Mouse (Mus musculus) neural tube, embryonic 10.5 days (tissue): ENCODE results near the gene Rpsa.

ENCODE experiments used
- DNase-seq: peaks from one replicate; pipeline ENCODE4 v3.0.0-alpha.2; 2017; ENCODE audit warnings: low spot score; ENCODE audit errors: extremely low spot score

Rpsa gene

DNA sequence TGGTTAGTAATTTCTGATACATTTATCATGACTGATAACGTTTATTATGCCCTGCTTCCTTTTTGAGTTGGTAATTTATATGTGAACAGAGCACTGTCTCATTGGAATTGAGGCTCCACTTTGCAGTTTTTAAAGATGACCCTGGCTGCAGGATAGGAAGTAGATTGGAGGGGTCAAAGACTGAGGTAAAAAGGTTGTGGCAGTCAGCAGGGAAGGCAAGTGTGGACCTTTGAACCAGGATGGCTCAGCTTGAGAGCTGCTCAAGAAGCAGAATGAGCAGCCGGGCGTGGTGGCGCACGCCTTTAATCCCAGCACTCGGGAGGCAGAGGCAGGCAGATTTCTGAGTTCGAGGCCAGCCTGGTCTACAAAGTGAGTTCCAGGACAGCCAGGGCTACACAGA, 14.0 kb upstream of the Rpsa start:
- no peak for DNase-seq

DNA sequence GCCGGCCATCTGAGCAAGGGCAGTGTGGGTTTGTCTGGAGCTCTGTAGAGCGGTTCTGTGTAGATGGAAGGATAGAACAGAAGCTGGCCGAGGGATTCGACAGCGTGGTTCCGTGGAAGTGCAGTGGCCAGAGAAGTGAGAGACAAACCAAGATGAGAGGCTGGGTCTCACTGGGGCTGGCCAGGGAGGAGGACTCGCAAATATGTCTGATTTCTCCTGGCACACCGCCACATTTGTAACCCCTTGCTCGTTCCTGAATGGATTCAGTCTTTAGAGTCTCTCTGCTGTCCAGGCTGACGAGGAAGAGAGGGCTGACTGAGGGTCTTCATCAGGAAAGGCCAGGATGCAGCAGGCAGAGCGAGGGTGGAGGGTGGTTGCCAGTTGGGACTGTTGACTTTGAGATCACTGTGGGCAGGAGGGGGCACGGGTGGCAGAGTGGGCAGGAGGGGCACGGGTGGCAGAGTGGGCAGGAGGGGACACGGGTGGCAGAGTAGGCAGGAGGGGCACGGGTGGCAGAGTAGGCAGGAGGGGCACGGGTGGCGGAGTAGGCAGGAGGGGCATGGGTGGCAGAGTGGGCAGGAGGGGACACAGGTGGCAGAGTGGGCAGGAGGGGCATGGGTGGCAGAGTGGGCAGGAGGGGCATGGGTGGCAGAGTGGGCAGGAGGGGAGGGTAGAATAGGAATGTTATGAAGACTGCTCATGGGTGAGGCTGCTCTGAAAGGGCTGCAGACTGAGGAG, 13.3 kb upstream of the Rpsa start:
- DNase-seq = no peak

DNA sequence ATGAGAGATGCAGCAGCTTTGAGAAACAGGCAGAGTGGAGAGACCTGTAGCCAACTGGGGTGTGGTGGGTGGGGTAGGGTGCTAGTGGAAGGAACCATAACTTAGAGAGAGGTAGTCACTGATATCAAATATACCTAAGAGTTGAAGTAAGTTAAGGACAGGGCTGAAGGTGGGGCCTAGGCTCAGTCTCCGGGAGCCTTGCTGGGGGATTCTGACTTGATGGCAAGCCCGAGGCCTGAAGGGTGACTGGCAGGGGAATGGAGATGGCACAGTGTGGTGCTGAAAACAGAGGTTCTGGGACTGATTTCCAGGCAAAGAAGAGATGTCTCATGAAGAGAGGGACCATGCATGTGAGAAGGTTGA, 12.7 kb upstream of the Rpsa start:
- no peak for DNase-seq

DNA sequence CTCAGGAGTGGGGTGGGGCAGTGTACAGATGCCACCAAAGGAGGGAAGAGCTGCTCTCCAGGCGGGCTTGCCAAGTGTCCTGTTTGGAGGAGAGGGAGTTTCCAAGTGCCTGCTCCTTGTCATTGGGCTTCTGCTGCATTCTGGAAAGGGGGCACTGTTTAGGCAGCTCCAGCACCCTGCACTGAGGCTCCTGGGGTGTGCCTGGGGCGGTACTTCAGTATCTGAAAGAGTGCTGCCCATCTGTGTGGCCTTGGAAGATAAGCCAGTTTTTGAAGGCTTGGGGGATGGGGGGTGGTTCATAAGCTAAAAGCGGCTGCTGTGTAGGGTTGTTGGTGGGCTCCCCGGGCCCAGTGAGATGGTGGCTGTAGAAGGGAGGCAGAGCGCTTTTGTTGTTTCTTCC, 11.9 kb upstream of the Rpsa start:
- no peak for DNase-seq

DNA sequence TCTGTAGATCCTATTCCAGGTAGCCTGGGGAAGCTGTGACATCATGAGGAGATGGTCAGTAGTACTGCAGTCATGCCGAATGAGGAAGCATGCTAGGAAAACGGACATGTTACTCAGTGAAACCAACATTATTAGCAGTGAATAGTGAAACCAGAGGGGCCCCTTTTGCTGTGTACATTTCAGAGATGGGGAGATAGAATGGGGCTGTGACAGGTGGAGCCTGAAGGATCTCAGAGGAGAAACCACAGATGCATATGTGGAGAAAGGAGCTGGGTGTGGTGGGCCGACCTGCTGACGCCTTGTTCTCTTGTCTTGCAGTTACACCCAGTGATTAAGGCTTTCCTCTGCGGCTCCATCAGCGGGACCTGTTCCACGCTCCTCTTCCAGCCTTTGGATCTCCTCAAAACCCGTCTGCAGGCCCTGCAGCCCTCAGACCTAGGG, 11.3 kb upstream of the Rpsa start:
- DNase-seq = no peak

DNA sequence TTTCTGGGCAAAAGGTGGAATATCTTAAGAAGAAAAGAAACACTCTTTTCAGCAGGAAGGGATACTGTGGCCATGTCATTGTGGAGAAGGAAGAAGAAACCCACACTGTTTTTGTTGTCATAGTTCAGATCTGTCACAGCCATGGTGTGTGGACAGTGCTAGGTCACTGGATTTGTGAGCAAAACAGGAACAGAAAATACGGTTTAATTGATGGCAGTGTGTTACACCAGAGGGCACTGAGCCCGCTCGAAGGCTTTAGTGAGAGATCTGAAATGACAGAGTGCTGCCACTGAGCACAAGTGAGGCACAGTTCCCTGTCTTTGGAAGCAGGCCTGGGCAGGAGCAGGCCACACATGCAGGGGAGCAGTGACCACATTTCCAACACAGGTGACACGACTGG, 9.3 kb upstream of the Rpsa start:
- DNase-seq = no peak

DNA sequence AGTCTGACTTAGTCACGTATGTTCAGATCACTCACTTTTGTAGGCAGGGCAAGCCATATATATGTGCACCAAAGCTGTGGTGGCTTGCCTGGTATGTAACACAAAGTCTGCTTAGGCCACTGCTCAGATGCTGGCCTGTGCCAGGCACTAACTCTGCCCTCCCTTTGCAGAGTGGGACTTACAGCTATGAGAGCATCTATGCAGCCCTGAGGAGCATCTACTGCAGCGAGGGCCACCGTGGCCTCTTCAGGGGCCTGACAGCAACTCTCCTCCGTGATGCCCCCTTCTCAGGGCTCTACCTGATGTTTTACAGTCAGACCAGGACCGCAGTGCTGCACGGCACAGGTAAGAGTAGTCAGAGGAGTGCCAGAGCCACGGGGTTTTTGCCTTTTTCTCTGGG, 7.0 kb upstream of the Rpsa start:
- DNase-seq = no peak

DNA sequence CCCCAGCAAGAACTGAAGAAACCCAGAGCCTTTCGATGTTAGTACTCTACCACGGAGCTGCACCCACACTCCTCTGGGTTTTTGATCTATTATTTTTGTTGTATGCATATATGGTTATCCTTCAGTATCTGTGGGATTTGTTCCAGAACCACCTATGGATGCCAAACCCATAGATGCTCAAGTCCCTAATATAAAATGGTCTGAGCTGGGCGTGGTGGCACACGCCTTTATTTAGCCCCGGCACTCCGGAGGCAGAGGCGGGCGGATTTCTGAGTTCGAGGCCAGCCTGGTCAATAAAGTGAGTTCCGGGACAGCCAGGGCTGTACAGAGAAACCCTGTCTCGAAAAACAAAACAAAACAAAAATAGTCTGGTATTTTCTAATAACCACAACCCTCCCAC, 621 bp upstream of the Rpsa start:
- no peak for DNase-seq

DNA sequence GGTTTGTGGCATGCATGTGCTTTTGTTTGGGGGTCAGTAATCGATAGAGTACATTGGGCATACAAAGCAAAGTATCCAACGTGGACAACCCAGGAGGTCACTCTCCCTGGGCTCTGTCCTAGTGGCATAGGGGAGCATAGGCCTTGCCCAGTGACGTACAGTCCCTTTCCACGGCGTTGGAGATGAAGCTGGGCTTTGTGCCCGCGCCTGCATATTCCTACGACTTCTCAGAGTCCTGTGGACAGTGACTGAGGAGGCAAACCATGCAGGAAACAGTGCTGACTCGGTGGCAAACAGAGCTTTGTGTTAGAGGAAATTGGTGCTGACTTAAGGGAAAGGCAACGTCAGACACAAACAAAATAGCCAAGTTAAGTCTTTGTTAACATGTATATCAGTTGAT, 1.8 kb downstream of the Rpsa start:
- no peak for DNase-seq

DNA sequence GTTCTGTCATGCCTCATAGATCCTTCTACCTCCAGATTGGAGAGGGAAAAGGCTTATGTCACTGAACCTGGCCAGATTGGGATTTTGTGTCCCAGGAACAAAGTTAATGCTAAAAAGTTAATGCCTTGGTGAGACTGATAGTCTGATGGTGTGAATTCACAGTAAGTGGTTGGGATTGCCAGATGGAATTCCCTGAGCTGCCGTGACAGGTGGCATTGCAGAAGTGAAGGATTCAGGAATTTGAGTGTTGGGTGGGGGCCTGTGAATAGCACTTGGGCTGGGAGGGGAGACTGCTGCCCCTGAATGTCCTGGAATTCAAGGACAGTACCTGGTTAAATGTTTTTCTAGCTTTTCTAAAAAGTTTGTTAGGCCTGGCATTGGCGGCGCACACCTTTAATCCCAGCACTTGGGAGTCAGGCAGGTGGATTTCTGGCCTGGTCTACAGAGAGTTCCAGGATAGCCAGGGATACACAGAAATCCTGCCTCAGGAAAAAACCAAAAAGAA, 4.3 kb downstream of the Rpsa start:
- DNase-seq = no peak

DNA sequence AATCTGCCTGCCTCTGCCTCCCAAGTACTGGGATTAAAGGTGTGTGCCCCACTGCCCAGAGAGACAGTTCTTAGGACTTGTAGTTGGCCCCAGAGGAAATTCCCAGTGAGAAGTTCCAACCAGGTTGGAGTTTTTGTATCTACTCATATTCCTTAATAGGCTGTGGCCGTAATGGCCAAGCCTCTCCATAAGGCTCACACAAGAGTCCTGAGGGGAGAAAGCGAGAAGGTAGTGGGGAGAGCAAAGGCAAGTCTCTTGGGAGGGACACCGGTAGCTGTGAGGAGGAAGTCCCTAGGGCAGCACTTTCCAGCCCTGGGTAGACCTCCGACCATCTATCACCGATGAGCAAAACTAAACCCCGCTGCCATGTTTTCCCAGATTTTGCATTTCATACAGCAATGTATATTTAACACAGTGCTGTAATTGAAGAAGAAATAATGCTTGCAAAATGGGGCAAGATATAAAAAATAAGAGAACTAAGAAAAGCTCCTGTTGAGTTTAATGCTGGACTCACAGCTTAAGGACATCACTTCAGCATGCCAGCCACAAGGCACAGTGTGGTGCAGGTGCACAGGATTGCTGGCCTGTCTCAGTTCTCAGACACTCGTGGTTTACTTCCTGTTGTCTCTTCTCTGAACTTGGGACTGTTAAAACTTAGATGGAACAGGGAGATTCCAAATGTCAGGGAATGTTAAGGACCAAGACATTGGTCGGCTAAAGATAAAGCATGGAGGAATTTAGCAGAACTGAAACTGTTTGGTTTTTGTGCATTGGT, 5.7 kb downstream of the Rpsa start:
- DNase-seq = peak; percentile 30

DNA sequence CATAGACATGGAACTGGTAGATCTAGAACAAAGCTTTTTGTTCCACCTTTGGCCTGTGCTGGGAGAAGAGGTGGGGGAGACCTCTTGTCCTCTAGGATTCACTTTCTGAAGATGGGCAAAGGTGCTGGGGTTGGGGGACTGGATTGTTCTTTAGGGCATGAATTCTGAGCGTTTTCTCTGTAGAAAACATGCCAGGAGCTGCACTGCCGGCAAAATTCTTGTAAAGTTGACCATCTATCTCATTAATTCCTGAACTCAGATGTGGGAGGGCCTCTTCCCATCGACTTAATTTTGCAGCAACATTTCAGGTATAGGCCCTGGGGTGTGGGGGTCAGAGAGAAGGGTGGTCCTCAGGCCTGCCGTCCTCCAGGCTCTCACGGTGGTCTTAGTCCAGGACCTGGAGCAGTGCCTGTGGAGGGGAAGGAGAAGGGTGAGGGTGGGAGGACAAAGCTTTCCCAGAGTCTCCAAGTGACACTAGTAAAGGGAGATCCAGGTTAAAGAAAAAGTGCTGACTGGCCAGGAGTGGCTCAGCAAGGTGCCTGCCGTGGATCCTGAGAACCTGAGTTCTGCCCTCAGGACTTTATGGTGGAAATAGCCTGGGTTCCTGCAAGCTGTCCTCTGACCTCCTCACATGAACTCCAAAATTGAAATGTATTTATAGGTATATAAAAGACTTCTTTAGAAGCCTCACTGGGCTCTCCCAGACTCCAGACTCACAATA, 6.4 kb downstream of the Rpsa start:
- DNase-seq = no peak

DNA sequence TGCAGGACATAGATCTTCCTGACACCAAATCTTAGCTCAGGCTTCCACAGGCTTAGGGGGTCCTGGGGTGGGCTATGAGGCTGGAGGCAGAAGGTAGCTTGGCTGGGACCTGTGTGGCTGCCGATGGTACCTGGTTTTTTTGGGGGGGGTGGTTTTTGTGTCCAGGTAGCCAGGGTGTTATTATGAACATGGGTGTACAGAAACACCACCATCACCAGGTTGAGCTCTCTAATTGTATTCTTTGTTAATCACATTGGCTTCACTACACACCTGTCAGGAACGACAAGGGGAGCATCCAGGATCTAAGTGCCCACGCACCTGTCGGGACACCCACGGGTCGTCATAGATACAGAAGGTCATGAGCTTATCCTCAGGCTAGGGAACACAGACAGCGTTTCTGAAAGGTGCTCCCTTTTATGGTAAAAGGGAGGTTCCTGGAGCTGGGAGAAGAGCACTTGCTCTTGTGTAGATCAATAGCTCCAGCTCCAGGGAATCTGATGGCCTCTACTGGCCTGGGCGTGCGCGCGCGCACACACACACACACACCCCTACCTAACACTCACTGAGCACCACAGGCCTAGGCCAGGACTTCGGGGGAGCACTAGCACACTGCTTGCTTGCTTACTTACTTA, 7.2 kb downstream of the Rpsa start:
- DNase-seq = no peak

DNA sequence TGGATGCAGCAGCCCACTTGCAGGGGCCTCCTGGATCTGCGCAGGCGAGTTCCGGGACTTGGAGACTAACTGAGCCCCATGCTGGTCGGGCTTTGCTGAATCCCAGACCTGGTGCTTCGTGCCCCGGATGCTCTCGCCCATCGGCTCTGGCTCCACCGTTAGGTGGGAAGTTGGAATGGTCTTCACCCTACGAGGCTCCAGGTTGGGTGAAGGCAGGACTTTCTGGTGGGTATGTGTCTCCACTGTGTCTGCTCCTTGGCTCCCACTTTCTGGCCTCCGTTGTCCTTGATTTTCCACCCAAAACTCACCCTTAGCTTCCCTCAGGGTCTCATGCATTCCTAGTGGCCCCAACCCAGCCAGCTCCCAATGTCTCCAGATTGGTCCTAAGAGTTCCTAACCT, 8.0 kb downstream of the Rpsa start:
- DNase-seq = no peak

DNA sequence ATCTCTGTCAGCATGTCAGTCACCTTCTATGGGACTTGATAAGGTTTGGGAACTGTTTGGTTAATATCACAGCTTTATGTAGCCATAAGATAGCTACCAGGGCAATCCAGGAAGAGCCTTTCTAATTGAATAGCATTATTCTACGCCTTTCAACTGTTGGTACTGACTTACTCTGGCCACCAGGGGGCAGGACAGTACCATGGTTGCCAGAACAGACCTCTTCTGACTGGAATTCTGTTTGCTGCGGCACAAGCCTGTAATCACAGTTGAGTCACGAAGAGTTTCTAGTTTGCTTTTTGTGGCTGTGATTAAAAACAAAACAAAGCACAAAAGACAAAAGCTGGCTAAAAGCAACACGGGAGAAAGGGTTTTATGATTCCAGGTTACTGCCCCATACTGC, 13.2 kb downstream of the Rpsa start:
- DNase-seq = peak; percentile 73

DNA sequence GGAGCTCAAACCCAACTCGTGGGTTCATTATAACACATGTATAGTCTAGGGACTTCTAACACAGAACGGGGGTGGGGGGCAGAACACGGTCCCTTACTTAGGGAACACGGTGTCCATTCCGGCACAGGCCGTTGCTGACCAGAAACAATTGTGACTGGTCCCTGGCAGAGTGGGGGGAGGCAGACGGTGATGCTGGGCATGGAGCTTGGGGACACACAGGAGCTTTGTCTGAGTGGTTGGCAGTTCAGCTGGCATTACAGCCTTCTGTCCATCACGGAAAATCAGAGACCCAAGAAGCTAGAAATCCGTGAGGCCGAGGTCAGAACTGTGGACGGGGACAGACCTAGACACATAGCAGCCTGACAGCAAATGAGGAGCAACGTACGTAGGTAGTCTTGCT, 17.0 kb downstream of the Rpsa start:
- DNase-seq = no peak

DNA sequence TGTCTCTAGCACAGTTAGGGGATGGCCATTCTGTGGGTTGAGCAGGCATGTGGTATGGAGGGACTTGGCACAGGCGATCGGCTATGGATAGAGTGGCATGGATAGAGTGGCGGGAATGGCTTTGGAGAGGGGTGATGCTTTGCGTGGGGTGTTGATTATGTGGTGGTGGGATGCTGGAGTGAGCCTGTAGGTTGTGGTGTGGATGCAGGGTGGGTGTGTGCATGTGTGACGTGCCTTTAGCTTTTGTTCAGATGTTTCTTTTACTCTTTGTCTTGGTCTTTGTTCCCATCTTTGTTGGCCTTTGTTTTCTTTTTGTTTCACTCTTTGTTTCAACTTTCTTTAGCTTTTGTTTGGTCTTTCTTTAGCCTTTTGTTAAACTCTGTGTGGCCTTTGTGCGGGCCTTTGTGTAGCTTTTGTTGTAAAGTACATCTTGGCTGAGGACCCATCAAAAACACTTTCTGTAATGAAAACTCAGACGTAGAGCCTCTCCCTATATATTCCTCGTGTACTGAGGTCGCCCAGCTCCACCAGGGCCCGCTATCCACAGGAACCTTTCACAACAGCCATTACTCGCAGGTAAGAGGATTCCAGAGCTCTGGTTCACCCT, 21.8 kb downstream of the Rpsa start, which contains the start of gene Mobp:
TSS of gene Mobp (plus strand) at position 486 of the 607 bp plus-strand sequence.
- DNase-seq = no peak

DNA sequence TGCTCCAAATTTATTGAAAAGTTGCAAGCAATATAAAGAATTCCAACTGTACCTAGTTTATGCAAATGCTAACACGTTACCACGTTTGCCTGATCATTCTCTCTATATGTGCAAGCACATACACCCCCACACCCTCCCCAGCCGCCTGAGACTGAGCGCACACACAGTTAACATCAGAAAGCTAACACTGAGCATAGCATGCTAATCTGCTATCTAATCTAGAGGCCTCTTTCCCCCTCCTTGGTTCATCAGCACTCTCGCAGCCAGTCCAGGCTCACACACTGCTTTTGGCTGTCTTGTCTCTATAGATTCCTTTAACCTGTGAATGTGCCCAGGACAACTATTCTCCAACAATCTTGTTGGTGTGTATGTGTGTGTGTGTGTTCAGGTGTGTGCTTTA, 23.7 kb downstream of the Rpsa start:
- no peak for DNase-seq

DNA sequence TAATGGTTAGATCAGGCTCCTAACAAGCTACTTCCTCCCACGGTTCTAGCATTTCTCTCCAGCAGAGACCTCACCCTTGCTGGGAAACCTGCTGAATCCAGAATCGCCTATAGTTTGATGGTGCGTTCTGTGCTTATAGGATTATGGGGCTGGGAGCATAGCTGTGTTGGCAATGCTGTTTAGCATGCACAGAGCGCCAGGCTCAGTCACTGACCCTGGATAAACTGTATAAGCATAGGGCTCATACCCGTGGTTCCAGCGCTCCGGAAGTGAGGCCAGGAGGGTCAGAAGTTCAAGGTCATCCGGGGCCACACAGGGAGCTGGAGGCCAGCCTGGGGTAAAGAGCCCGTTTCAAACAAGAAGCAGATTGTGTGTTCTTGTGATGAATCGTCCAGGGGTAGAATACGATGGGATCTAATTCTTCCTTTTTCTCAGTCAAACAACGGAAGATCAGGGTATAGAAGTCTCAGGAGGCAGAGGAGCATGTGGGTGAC, 24.5 kb downstream of the Rpsa start:
- DNase-seq = no peak

DNA sequence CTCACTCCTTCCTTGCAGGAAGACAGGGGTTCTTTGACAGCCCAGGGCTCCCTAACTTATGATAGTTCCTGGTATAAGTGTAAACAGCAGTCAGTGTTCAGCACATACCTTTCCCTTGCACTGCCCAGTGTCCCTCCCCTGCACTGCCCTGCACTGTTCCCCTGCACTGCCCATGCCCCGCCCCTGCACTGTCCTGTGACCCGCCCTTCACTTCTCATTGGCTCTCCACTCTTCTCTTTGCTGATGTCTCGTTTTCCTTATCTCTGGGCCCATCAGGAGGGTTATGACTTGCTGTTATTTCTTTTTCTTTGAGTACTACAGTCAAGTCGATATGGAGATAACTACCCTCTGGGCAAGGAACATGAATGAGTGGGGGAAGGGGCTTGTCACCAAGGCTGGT, 30.6 kb downstream of the Rpsa start:
- DNase-seq = no peak

DNA sequence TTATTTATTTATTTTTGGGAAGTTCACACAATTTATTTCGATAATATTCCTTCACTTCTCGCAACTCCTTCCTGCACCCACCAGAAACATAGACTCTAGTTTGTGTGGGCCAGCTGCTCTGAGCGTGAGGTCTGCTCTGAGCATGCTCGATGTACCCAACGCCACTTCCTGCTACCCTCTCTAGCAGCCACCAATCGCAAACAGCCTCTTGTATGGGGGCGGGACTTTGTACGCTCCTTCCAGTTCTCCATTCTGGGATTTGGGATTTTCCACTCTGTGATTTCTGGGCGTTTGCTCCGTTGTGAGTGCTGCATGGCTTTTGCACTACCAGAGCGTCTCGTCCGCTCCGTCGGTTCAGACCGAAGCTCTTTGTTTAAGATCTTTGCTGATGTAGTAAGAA, 36.4 kb downstream of the Rpsa start:
- no peak for DNase-seq
